Mouse (Mus musculus): ENCODE data around the gene Rgl2.

GRCm38 (mm10) chr17:33952879-33953278, 23.5 kb downstream of the Rgl2 start:
- TF ChIP-seq CTCF (IDR thresholded peaks at IDR 0.05; ENCODE audit: borderline replicate concordance, insufficient read depth, low read depth, low read length) (no peak), POLR2A (IDR thresholded peaks at IDR 0.05; ENCODE audit: borderline replicate concordance, insufficient read depth, low read length) (no peak)

Measured in cerebellum, adult 2 months (tissue).